Mouse (Mus musculus) hindlimb bud, embryonic 11.5 days (tissue): ENCODE results near the gene Kcnb1.

Experiments used
- DNase-seq: peaks from one replicate; pipeline ENCODE4 v3.0.0-alpha.2; 2012; ENCODE audit warnings: low read depth, low spot score; ENCODE audit errors: extremely low spot score

Gene Kcnb1

GRCm38 (mm10) chr2:167086092-167086491 is 103.9 kb downstream of the Kcnb1 start:
- no peak for DNase-seq

GRCm38 (mm10) chr2:167081639-167082038 is 108.3 kb downstream of the Kcnb1 start:
- DNase-seq, result no peak

GRCm38 (mm10) chr2:167081135-167081534 is 108.8 kb downstream of the Kcnb1 start:
- DNase-seq, result no peak

- DNase-seq, result no peak
Observed at GRCm38 (mm10) chr2:167080387-167080786, 109.6 kb downstream of the Kcnb1 start.

GRCm38 (mm10) chr2:167079535-167080257 is 110.3 kb downstream of the Kcnb1 start:
- DNase-seq, result no peak

GRCm38 (mm10) chr2:167078931-167079495 is 110.9 kb downstream of the Kcnb1 start:
- DNase-seq, result no peak

GRCm38 (mm10) chr2:167078486-167078885 is 111.5 kb downstream of the Kcnb1 start:
- DNase-seq, result no peak

- DNase-seq, result no peak
Observed at GRCm38 (mm10) chr2:167077199-167077962, 112.6 kb downstream of the Kcnb1 start.

- no peak for DNase-seq
Observed at GRCm38 (mm10) chr2:167076759-167077158, 113.2 kb downstream of the Kcnb1 start.

GRCm38 (mm10) chr2:167076352-167076751 is 113.6 kb downstream of the Kcnb1 start:
- no peak for DNase-seq

- DNase-seq, result no peak
Observed at GRCm38 (mm10) chr2:167074587-167074986, 115.4 kb downstream of the Kcnb1 start.

- peak; percentile 96 for DNase-seq
Observed at GRCm38 (mm10) chr2:167071641-167072601, 118.0 kb downstream of the Kcnb1 start.

GRCm38 (mm10) chr2:167071266-167071640 is 118.7 kb downstream of the Kcnb1 start:
- no peak for DNase-seq

GRCm38 (mm10) chr2:167070341-167070740 is 119.6 kb downstream of the Kcnb1 start:
- no peak for DNase-seq

GRCm38 (mm10) chr2:167067575-167067974 is 122.4 kb downstream of the Kcnb1 start:
- no peak for DNase-seq

- DNase-seq, result no peak
Observed at GRCm38 (mm10) chr2:167066528-167067516, 123.1 kb downstream of the Kcnb1 start.

- no peak for DNase-seq
Observed at GRCm38 (mm10) chr2:167066031-167066430, 123.9 kb downstream of the Kcnb1 start.

GRCm38 (mm10) chr2:167064601-167065295 is 125.2 kb downstream of the Kcnb1 start:
- DNase-seq, result no peak

GRCm38 (mm10) chr2:167063906-167064496 is 126.0 kb downstream of the Kcnb1 start:
- no peak for DNase-seq
